Mouse (Mus musculus): Measurements from ENCODE around the gene Glycam1. TPM values are rescaled to one million over a fixed set of nuclear protein-coding genes. Genes with fewer than 3 reads are reported as not detected.
"Not testable (repeated sequence)": the region's sequence is repeated elsewhere in the genome, so short reads cannot be mapped to it uniquely, and the experiment has no call there.

Gene Glycam1
- not detected for total RNA-seq (2021)
- long read RNA-seq, experiment 1 = 0 reads
- long read RNA-seq, experiment 2 = 0 reads

GRCm38 (mm10) chr15:103564981-103565380 is at the start of gene Glycam1:
Glycam1 (minus strand) TSS chr15:103565081.
- no peak for DNase-seq (ENCODE audit: low spot score in 2 of 2)

GRCm38 (mm10) chr15:103604481-103604880 is 39.6 kb upstream of the Glycam1 start:
- DNase-seq (ENCODE audit: low spot score in 2 of 2) = no peak

GRCm38 (mm10) chr15:103590779-103591178 is 25.9 kb upstream of the Glycam1 start:
- DNase-seq (ENCODE audit: low spot score in 2 of 2) = no peak

GRCm38 (mm10) chr15:103587752-103588151 is 22.9 kb upstream of the Glycam1 start:
- DNase-seq (ENCODE audit: low spot score in 2 of 2) = not testable (repeated sequence)

GRCm38 (mm10) chr15:103585876-103586275 is 21.0 kb upstream of the Glycam1 start:
- DNase-seq (ENCODE audit: low spot score in 2 of 2) = no peak

- no peak for DNase-seq (ENCODE audit: low spot score in 2 of 2)
Observed at GRCm38 (mm10) chr15:103552096-103552690, 12.7 kb downstream of the Glycam1 start.

GRCm38 (mm10) chr15:103551053-103551452 is 13.8 kb downstream of the Glycam1 start:
- DNase-seq (ENCODE audit: low spot score in 2 of 2) = no peak

GRCm38 (mm10) chr15:103549475-103549874 is 15.4 kb downstream of the Glycam1 start:
- no peak for DNase-seq (ENCODE audit: low spot score in 2 of 2)

- DNase-seq (ENCODE audit: low spot score in 2 of 2) = no peak
Observed at GRCm38 (mm10) chr15:103547983-103548382, 16.9 kb downstream of the Glycam1 start.

GRCm38 (mm10) chr15:103542526-103542925 is 22.4 kb downstream of the Glycam1 start:
- no peak for DNase-seq (ENCODE audit: low spot score in 2 of 2)

GRCm38 (mm10) chr15:103540646-103541045 is 24.2 kb downstream of the Glycam1 start:
- no peak for DNase-seq (ENCODE audit: low spot score in 2 of 2)

- no peak for DNase-seq (ENCODE audit: low spot score in 2 of 2)
Observed at GRCm38 (mm10) chr15:103539259-103539658, 25.6 kb downstream of the Glycam1 start.

GRCm38 (mm10) chr15:103537822-103538213 is 27.1 kb downstream of the Glycam1 start, which contains the start of gene Ppp1r1a:
Ppp1r1a (minus strand) TSS chr15:103538003.
- DNase-seq (ENCODE audit: low spot score in 2 of 2) = no peak

- no peak for DNase-seq (ENCODE audit: low spot score in 2 of 2)
Observed at GRCm38 (mm10) chr15:103537011-103537821, 27.7 kb downstream of the Glycam1 start.

- DNase-seq (ENCODE audit: low spot score in 2 of 2) = no peak
Observed at GRCm38 (mm10) chr15:103536456-103536855, 28.4 kb downstream of the Glycam1 start.

- no peak for DNase-seq (ENCODE audit: low spot score in 2 of 2)
Observed at GRCm38 (mm10) chr15:103535786-103536185, 29.1 kb downstream of the Glycam1 start.

GRCm38 (mm10) chr15:103535030-103535429 is 29.9 kb downstream of the Glycam1 start:
- no peak for DNase-seq (ENCODE audit: low spot score in 2 of 2)

GRCm38 (mm10) chr15:103534054-103534620 is 30.7 kb downstream of the Glycam1 start:
- DNase-seq (ENCODE audit: low spot score in 2 of 2) = no peak

GRCm38 (mm10) chr15:103530372-103530771 is 34.5 kb downstream of the Glycam1 start:
- DNase-seq (ENCODE audit: low spot score in 2 of 2) = peak in 1 of 2 experiments; percentile 21

GRCm38 (mm10) chr15:103523156-103523555 is 41.7 kb downstream of the Glycam1 start:
- no peak for DNase-seq (ENCODE audit: low spot score in 2 of 2)

- no peak for DNase-seq (ENCODE audit: low spot score in 2 of 2)
Observed at GRCm38 (mm10) chr15:103522458-103523099, 42.3 kb downstream of the Glycam1 start.
